Mouse (Mus musculus) MEL (cell line): Measurements from ENCODE around the gene Olfr370.

ENCODE experiments used
- CHD1 ChIP-seq: IDR thresholded peaks from 2 replicates; pipeline ENCODE4 v1.6.1; 2012; ENCODE audit warnings: low read depth, mild to moderate bottlenecking, inconsistent platforms, low read length, improper control_type of control experiment
- CTCF ChIP-seq, 3 experiments: IDR thresholded peaks in 2 of 3; conservative IDR thresholded peaks in 1 of 3; 2 replicates each; pipeline ENCODE4 v1.5.1; 2011 to 2012; ENCODE audit warnings: low read length in 3 of 3, low read depth in 2 of 3, mild to moderate bottlenecking in 2 of 3, improper control_type of control experiment in 1 of 3, inconsistent platforms in 1 of 3, mixed read lengths in 1 of 3, moderate library complexity in 1 of 3; ENCODE audit not compliant: control insufficient read depth in 1 of 3, insufficient read depth in 1 of 3, poor library complexity in 1 of 3, severe bottlenecking in 1 of 3
- GATA1 ChIP-seq: IDR thresholded peaks from 2 replicates; pipeline ENCODE4 v1.6.1; 2011; ENCODE audit warnings: low read depth, low read length, improper control_type of control experiment
- MAFK ChIP-seq: IDR thresholded peaks from 2 replicates; pipeline ENCODE4 v1.6.1; 2011; ENCODE audit warnings: low read depth, mild to moderate bottlenecking, low read length, improper control_type of control experiment, borderline replicate concordance
- NELFE ChIP-seq: IDR thresholded peaks from 2 replicates; pipeline ENCODE4 v1.6.1; 2011; ENCODE audit warnings: low read depth, low read length, improper control_type of control experiment
- POLR2A ChIP-seq, 2 experiments: IDR thresholded peaks; 2 replicates each; pipeline ENCODE4 v1.6.1; 2011 to 2012; ENCODE audit warnings: low read length in 2 of 2, mild to moderate bottlenecking in 2 of 2, control low read depth in 1 of 2, improper control_type of control experiment in 1 of 2, low read depth in 1 of 2, moderate library complexity in 1 of 2; ENCODE audit not compliant: control insufficient read depth in 1 of 2, insufficient read depth in 1 of 2, poor library complexity in 1 of 2
- POLR2AphosphoS2 ChIP-seq: IDR thresholded peaks from 2 replicates; pipeline ENCODE4 v1.6.1; 2011; ENCODE audit warnings: low read length, improper control_type of control experiment
- TCF12 ChIP-seq: IDR thresholded peaks from 2 replicates; pipeline ENCODE4 v1.6.1; 2014; ENCODE audit warnings: low read depth, mild to moderate bottlenecking, inconsistent platforms, low read length, improper control_type of control experiment, moderate library complexity
- ZKSCAN1 ChIP-seq: IDR thresholded peaks from 2 replicates; pipeline ENCODE4 v1.6.1; 2012; ENCODE audit warnings: low read depth, mild to moderate bottlenecking, inconsistent platforms, low read length, improper control_type of control experiment, moderate library complexity
- ZMIZ1 ChIP-seq: IDR thresholded peaks from 2 replicates; pipeline ENCODE4 v1.6.1; 2012; ENCODE audit warnings: low read depth, mild to moderate bottlenecking, inconsistent platforms, low read length, improper control_type of control experiment, moderate library complexity

DNA sequence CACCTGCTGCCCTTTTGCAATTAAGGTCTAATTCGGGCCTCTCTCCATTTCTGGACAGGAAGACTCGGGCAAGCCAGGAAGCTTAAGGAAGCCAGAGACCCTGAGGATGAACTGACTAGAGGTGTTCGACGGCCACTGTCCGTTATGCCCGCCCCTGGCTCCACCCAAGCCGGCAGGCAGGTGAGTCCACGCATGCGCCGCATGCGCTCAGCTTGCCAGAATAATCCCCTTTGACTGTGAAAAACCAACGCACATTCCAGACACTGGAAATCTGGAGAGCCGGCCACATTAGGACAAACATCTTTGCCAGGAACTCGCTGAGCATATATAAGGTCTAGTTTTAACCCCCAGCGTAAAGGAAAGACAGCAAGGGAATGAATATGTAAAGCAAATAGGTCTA, 47.7 kb downstream of the Olfr370 start:
- TF ChIP-seq MAFK = no peak
- TF ChIP-seq POLR2A (IDR thresholded peaks at IDR 0.05; ENCODE audit: control insufficient read depth in 1 of 2, insufficient read depth in 1 of 2, low read depth in 1 of 2, low read length in 2 of 2, poor library complexity in 1 of 2) = no peak
- TF ChIP-seq ZKSCAN1 = no peak
- no peak for TF ChIP-seq ZMIZ1
- no peak for TF ChIP-seq CTCF (IDR thresholded peaks at IDR 0.05 in 2 of 3, conservative IDR thresholded peaks at IDR 0.05 in 1 of 3; ENCODE audit: control insufficient read depth in 1 of 3, insufficient read depth in 1 of 3, low read depth in 2 of 3, low read length in 3 of 3, poor library complexity in 1 of 3, severe bottlenecking in 1 of 3)
- no peak for TF ChIP-seq CHD1
- TF ChIP-seq TCF12 = no peak
- no peak for TF ChIP-seq GATA1
- TF ChIP-seq NELFE = no peak
- TF ChIP-seq POLR2AphosphoS2 = no peak
